Mouse (Mus musculus) liver, postnatal 0 days (tissue): ENCODE measurements around the gene Itpr1.

Experiments used
- CTCF ChIP-seq: sonication (generic); IDR thresholded peaks from 2 replicates; pipeline ENCODE4 v1.5.1; 2016; ENCODE audit warnings: antibody characterized with exemption, low read depth
- EP300 ChIP-seq: IDR thresholded peaks from 2 replicates; pipeline ENCODE4 v1.6.1; 2016; ENCODE audit warnings: antibody characterized with exemption, low read depth, mild to moderate bottlenecking

DNA sequence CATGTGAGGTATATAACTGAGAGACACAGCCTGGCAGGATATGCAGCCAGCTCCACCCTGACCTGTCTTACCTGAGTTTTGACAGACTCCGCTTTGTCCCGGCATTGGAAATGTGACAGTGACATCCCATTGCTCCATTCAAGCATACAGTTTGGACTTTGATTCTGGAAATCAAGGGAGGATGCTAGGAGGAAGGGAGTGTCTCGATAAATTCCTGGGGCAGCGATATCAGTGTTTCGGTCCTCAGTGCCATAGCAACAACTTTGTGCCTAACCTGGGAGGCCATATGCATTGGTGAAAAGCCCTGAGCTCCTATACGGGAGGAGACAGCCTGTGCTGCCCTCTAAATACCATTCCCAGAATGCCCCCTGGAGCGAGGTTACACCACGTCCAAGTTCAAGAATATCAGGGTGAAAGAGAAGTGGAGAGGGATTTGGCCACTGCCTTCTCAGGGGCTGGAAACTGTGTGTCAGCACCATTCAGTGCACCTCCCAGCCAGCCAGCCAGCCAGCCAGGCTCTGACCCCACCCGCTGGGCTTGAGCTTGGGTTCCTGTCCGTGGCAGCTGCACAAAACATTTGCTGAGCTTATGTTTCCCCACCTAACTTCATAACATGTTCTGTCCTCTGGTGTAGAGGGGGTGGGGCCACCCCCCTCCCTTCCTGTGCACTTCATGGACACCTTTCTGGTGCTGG lies 319.7 kb downstream of the Itpr1 start:
- TF ChIP-seq CTCF (no peak), EP300 (no peak)
